Mouse (Mus musculus) heart, adult 2 months (tissue): ENCODE data around the gene Skint5.

Experiments used
- CTCF ChIP-seq: fragments of 200-600 bp; IDR thresholded peaks from 2 replicates; pipeline ENCODE4 v1.8.1; 2022; ENCODE audit warnings: antibody characterized with exemption, mild to moderate bottlenecking, moderate library complexity
- POLR2A ChIP-seq: fragments of 200-500 bp; IDR thresholded peaks from 2 replicates; pipeline ENCODE4 v1.6.1; 2011; ENCODE audit warnings: mild to moderate bottlenecking, low read depth, low read length, control low read depth; ENCODE audit not compliant: insufficient read depth

DNA sequence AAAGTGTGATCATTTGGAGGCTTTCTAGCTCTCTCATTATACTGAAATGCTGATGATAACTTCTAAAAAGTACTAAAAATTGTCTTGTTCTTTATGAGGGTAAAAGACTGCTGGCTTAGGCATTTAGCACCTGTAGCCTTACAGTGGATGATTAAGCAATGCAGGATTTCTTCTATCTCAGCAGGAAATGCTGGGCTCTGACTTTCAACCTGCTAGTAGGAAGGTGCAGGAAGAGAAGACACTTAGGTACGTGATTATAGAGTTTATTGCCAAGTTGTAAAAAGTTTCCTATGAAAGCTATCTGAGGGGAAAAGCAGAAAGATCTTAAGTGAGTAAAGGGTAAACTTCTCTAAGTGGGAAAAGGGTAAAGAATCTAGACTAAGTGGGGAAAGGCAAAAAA is 235.6 kb downstream of the Skint5 start:
- TF ChIP-seq CTCF (no peak), POLR2A (no peak)
